Mouse (Mus musculus) embryo, embryonic 11.5 days (tissue): ENCODE results near the gene Timm8b.
"Not testable (repeated sequence)": the region's sequence is repeated elsewhere in the genome, so short reads cannot be mapped to it uniquely, and the experiment has no call there.

Source experiments
- DNase-seq: peaks from one replicate; pipeline ENCODE4 v3.0.0-alpha.2; 2012; ENCODE audit warnings: low read depth, low spot score

The Timm8b gene

GRCm38 (mm10) chr9:50602055-50602845, 1.5 kb upstream of the Timm8b start:
- DNase-seq: no peak

GRCm38 (mm10) chr9:50603998-50604324, 251 bp downstream of the Timm8b start:
- DNase-seq: no peak

GRCm38 (mm10) chr9:50604338-50604737, 628 bp downstream of the Timm8b start:
- DNase-seq: no peak

- no peak for DNase-seq
Measured at GRCm38 (mm10) chr9:50612115-50612514, 8.4 kb downstream of the Timm8b start.

- DNase-seq: no peak
Measured at GRCm38 (mm10) chr9:50616161-50616560, 12.5 kb downstream of the Timm8b start.

- DNase-seq: peak; percentile 84
Measured at GRCm38 (mm10) chr9:50616766-50617603, 13.3 kb downstream of the Timm8b start, which contains the start of the genes Pih1d2 and Nkapd1. Pih1d2 (plus strand) TSS chr9:50617321. Nkapd1 (minus strand) TSS chr9:50617464.

GRCm38 (mm10) chr9:50617794-50618330, 14.2 kb downstream of the Timm8b start:
- DNase-seq: no peak

GRCm38 (mm10) chr9:50630903-50631302, 27.2 kb downstream of the Timm8b start:
- not testable (repeated sequence) for DNase-seq

GRCm38 (mm10) chr9:50632016-50632688, 28.4 kb downstream of the Timm8b start:
- no peak for DNase-seq

GRCm38 (mm10) chr9:50633059-50633458, 29.3 kb downstream of the Timm8b start:
- DNase-seq: no peak

- no peak for DNase-seq
Measured at GRCm38 (mm10) chr9:50634270-50634669, 30.6 kb downstream of the Timm8b start.

GRCm38 (mm10) chr9:50646826-50647370, 43.2 kb downstream of the Timm8b start:
- DNase-seq: no peak

GRCm38 (mm10) chr9:50650503-50650902, 46.8 kb downstream of the Timm8b start:
- DNase-seq: no peak
